Mouse (Mus musculus) A20 (cell line): Measurements from ENCODE around the gene Gabpb2.
A peak's percentile ranks its signal among the peaks of the same experiment; 100 is the strongest.
"Not testable (repeated sequence)": the region's sequence is repeated elsewhere in the genome, so short reads cannot be mapped to it uniquely, and the experiment has no call there.

ENCODE experiments used
- DNase-seq: peaks from one replicate; pipeline ENCODE4 v3.0.0-alpha.2; 2011; ENCODE audit warnings: low read depth, low spot score

Gene Gabpb2

GRCm38 (mm10) chr3:95159987-95160963, 57.4 kb downstream of the Gabpb2 start, which contains the start of gene Sema6c:
Gene Sema6c (plus strand): TSS chr3:95160457.
- DNase-seq = peak; percentile 90

- no peak for DNase-seq
Measured at GRCm38 (mm10) chr3:95159511-95159986, 58.2 kb downstream of the Gabpb2 start.

GRCm38 (mm10) chr3:95153874-95154273, 63.8 kb downstream of the Gabpb2 start:
- peak; percentile 79 for DNase-seq

GRCm38 (mm10) chr3:95147924-95148323, 69.8 kb downstream of the Gabpb2 start:
- no peak for DNase-seq

- DNase-seq = peak; percentile 79
Measured at GRCm38 (mm10) chr3:95142617-95143011, 75.1 kb downstream of the Gabpb2 start.

DNA sequence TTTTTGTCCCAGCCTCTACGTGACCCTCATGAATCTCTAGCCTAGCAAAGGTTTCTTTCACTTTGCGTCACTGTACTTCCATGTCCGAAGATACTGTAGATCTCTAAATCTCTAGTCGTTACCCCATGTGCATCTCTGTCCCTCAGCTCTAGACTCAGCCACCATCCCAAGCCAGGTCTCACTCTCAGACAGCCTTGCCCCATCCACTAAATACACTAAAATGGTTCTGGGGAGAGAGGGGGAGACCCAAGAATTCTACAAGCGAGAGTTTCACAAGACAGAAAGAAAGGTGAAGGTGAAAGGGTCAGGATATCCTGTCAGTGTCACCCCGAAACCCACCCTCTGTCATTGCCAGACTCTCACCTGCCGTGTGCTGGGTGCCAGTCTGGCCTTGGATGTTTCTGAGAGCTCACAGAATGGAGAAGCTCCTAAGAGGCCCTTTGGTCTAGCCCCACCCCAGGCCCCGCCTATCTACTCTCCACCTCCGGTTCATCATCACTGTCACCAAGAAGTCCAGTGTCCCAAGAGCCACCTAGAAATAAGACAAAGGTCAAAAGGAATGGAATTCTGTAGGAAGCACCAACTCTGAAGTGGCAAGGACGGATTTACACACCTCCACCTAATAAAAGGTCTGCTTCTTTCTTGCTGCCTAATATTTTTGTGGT, 75.6 kb downstream of the Gabpb2 start, which contains the start of gene Tnfaip8l2:
Gene Tnfaip8l2 (minus strand): TSS at position 409 of the 665 bp plus-strand sequence.
- DNase-seq = no peak

DNA sequence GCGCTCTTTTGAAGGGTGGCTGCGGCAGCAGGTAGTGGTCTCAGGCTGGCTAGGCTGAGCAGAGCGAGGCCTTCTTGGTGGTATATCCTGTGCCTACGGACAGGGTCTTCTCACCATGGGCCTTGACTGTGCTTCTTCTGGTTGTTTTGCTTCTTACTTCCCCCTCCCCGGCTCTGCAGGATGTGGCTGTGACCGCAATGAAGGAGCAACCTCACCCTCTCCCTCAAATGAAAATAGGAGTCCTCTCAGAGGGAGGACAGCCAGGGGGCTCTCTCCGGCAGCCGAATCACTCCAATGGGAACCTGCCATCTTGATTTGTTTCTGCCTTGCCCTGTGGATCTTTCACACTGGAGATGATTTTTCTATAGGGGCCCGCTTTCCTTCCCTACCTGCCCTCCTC, 76.2 kb downstream of the Gabpb2 start:
- no peak for DNase-seq

- DNase-seq = no peak
Measured at GRCm38 (mm10) chr3:95140795-95141194, 76.9 kb downstream of the Gabpb2 start.

DNA sequence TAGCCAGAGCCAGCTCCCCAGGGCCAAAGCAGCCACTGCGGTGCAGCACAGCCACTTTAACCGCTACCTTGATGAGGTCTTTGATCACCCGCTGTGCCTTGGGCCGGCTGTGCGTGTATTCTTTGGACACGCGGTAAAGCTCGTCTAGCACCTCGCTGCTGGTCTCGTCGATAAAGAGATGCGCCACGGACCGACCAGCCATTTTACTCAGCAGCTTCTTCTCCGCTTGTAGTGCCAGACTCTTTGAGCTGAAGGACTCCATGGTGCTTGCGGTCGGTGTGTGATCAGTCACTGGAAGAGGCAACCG, 77.5 kb downstream of the Gabpb2 start:
- no peak for DNase-seq

DNA sequence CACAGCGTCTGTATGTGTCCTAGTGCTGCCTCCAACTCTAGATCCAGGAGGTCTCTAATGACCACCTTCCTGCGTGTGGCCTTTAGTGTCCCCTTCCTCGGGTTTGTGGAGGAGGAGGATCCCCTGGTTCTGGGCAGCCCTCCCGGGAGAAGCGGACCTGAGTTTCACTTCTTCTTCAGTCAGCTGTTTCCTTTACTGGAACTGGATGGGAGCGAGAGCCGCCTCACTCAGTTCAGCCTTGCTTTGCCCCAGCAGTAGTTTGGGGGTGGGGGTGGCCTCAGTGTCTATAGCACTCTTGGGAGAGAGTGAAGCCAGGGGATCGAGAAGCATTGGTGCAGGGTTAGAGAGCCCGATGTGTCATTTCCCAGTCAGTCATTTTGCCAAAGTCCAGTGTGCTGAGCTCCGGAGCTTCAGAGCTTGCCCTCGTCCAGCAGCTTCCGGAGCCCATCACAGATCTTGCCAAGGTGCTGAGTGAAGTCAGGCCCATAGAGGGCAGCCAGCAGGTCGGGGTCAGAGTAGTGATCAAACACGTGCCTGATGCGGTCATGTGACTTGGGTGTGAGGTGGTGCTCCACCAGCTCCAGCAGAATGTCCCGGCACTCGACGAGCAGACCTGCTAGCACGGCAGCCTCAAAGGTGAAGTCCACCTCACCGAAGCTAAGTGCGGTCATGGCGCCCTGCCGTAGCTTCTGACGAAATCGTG, 78.0 kb downstream of the Gabpb2 start:
- no peak for DNase-seq

DNA sequence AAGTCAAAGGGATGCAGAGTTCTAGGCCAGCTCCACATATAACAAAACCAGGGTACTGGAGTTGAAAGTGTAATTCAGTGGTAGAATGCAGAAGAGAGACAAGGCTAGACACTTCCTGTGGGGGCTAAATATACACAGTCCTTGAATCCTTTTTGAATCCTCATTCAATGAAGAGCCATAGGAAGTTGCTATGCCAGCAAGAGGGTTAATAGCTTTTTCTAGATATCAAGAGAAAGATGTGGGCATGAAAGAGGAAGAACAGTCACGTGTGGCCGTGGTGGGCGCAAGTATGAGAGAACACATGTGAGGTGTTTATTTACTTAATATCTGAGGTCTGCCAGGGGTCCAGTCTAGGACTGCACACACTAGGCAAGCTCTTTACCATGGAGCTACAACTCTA, 81.4 kb downstream of the Gabpb2 start:
- DNase-seq = peak; percentile 47

DNA sequence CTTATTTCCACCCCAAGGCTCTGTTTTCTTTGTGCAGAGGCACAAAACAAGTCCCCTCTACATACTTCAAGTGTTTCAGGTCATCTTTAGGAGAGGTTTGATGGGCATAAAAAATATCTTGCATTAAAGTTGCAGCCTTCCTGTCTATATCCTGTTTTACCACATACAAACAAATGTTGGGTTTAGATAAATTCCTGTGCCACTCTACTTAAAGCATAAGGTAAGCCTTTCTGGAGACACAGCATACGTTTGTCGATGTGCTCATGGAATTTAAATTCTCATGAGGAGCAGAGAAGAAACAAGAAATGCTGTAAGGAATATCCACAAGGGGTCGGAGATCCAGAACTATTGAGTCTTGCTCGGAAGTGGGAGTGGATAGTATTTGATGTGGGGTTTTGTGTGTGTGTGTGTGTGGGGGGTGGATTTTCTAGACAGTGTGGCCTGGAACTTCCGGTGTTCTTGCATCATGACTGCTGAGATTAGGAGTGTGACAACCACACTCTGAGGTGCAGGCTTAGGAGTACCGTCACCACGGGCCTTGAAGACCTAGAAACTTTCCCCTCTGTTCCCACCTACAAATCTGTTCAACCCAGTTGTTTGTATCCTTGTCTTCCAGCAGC, 82.2 kb downstream of the Gabpb2 start:
- no peak for DNase-seq

GRCm38 (mm10) chr3:95135023-95135422, 82.7 kb downstream of the Gabpb2 start:
- peak; percentile 76 for DNase-seq

GRCm38 (mm10) chr3:95134133-95134532, 83.6 kb downstream of the Gabpb2 start:
- not testable (repeated sequence) for DNase-seq

DNA sequence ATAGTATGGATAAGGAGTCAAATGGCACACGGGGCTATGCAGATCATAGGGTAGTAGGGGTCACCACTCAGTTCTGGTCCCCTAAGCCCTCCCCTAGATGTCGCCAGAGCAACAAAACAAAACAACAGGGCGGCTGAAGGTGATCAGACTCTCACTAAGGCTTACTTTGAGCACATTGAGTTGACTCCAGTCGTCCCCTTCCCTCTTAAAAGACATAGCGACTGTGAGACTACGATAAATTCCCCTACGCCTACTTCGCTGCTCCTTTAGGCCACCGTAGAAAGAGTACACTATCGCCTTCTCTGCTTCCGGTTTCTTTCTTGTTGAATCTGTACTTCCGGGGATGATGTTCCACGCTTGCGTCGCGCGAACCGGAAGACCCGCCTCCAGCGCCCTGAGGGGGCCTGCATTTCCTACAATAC, 84.0 kb downstream of the Gabpb2 start, which contains the start of the genes Scnm1 and Lysmd1:
Gene Scnm1 (minus strand): TSS at position 332 of the 422 bp plus-strand sequence.
Gene Lysmd1 (plus strand): TSS at position 409 of the 422 bp plus-strand sequence.
- peak; percentile 95 for DNase-seq

- DNase-seq = no peak
Measured at GRCm38 (mm10) chr3:95133176-95133575, 84.5 kb downstream of the Gabpb2 start.

GRCm38 (mm10) chr3:95132389-95132788, 85.3 kb downstream of the Gabpb2 start:
- DNase-seq = not testable (repeated sequence)
